Mouse (Mus musculus): ENCODE measurements around the gene 2300002M23Rik. TPM values are rescaled to one million over a fixed set of nuclear protein-coding genes. Genes with fewer than 3 reads are reported as not detected.

2300002M23Rik gene
- total and polyA plus RNA-seq, 3 experiments = not detected

DNA sequence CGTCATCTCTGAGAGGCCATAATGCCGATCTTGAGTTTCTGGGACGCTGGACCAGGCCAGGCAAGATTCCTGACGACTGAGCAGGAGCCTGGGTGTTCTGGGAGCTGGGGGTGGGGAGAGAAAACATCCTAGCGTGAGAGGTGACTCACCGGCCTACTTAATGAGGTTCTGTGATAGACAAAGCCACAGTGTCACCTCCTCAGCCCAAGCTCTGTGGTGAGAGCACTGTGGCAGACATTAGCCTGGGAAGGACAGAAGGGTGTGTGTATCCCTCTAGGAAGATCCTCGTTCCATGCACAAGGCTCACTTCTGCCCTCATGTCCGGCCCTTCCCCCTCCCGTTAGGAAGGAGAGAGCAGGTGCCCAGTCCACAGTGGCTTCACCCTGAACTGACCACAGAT is 9.9 kb upstream of the 2300002M23Rik start:
- H3K36me3 ChIP-seq (ENCODE audit: control insufficient read depth, insufficient read depth, low read length) = no peaks in the 10 kb centered on the region
- no peaks in the 10 kb centered on the region for H3K4me1 ChIP-seq (ENCODE audit: control insufficient read depth, insufficient read depth, low read length)
- intact Hi-C loops (cut with DNase I) = no loop called here
- no peak for DNase-seq
- no peak overlapping the region for H3K4me3 ChIP-seq
- H3K27me3 ChIP-seq (ENCODE audit: control insufficient read depth, insufficient read depth, low read length) = no peaks in the 10 kb centered on the region
- H3K9ac ChIP-seq (ENCODE audit: low read depth, low read length) = no peak overlapping the region
- TF ChIP-seq POLR2A (IDR thresholded peaks at IDR 0.05; ENCODE audit: insufficient read depth, low read depth, low read length) = no peak
- no peak for TF ChIP-seq CTCF (IDR thresholded peaks at IDR 0.05)
- TF ChIP-seq EP300 (IDR thresholded peaks at IDR 0.05; ENCODE audit: insufficient read depth, low read depth, low read length) = no peak
- H3K79me2 ChIP-seq (replicated peaks; ENCODE audit: control insufficient read depth, insufficient read depth, low read length) = no peaks in the 10 kb centered on the region
- 60% methylated on average over 9 of the region's 9 CpGs for WGBS
- no peak overlapping the region for H3K27ac ChIP-seq

GRCm38 (mm10) chr17:35558216-35558615 is 9.0 kb upstream of the 2300002M23Rik start:
- H3K9ac ChIP-seq (ENCODE audit: low read depth, low read length) = no peak overlapping the region
- H3K4me1 ChIP-seq (ENCODE audit: control insufficient read depth, insufficient read depth, low read length) = no peaks in the 10 kb centered on the region
- no peaks in the 10 kb centered on the region for H3K79me2 ChIP-seq (replicated peaks; ENCODE audit: control insufficient read depth, insufficient read depth, low read length)
- no peak for DNase-seq
- no peak overlapping the region for H3K27ac ChIP-seq
- TF ChIP-seq EP300 (IDR thresholded peaks at IDR 0.05; ENCODE audit: insufficient read depth, low read depth, low read length) (no peak), POLR2A (IDR thresholded peaks at IDR 0.05; ENCODE audit: insufficient read depth, low read depth, low read length) (no peak), CTCF (IDR thresholded peaks at IDR 0.05) (no peak)
- 58% methylated on average over 8 of the region's 8 CpGs for WGBS
- no peak overlapping the region for H3K4me3 ChIP-seq
- H3K36me3 ChIP-seq (ENCODE audit: control insufficient read depth, insufficient read depth, low read length) = no peaks in the 10 kb centered on the region
- intact Hi-C loops (cut with DNase I) = no loop called here
- no peaks in the 10 kb centered on the region for H3K27me3 ChIP-seq (ENCODE audit: control insufficient read depth, insufficient read depth, low read length)

GRCm38 (mm10) chr17:35567767-35568166 is 517 bp downstream of the 2300002M23Rik start:
- 27% methylated on average over 9 of the region's 9 CpGs for WGBS
- intact Hi-C loops (cut with DNase I) = no loop called here
- DNase-seq = no peak

GRCm38 (mm10) chr17:35569091-35569944 is 2.1 kb downstream of the 2300002M23Rik start:
- no peaks in the 10 kb centered on the region for H3K36me3 ChIP-seq (ENCODE audit: control insufficient read depth, insufficient read depth, low read length)
- no peaks in the 10 kb centered on the region for H3K27me3 ChIP-seq (ENCODE audit: control insufficient read depth, insufficient read depth, low read length)
- H3K9ac ChIP-seq (ENCODE audit: low read depth, low read length) = no peak overlapping the region
- intact Hi-C loops (cut with DNase I) = no loop called here
- TF ChIP-seq CTCF (IDR thresholded peaks at IDR 0.05) (no peak), POLR2A (IDR thresholded peaks at IDR 0.05; ENCODE audit: insufficient read depth, low read depth, low read length) (no peak), EP300 (IDR thresholded peaks at IDR 0.05; ENCODE audit: insufficient read depth, low read depth, low read length) (no peak)
- 8% methylated on average over 28 of the region's 28 CpGs for WGBS
- H3K4me1 ChIP-seq (ENCODE audit: control insufficient read depth, insufficient read depth, low read length) = no peaks in the 10 kb centered on the region
- H3K4me3 ChIP-seq = no peak overlapping the region
- H3K27ac ChIP-seq = no peak overlapping the region
- DNase-seq = no peak
- no peaks in the 10 kb centered on the region for H3K79me2 ChIP-seq (replicated peaks; ENCODE audit: control insufficient read depth, insufficient read depth, low read length)

More at GRCm38 (mm10) chr17:35567767-35568166, 517 bp downstream of the 2300002M23Rik start:
- no peak for TF ChIP-seq EP300 (IDR thresholded peaks at IDR 0.05; ENCODE audit: insufficient read depth, low read depth, low read length)
- no peak for TF ChIP-seq CTCF (IDR thresholded peaks at IDR 0.05)
- no peak for TF ChIP-seq POLR2A (IDR thresholded peaks at IDR 0.05; ENCODE audit: insufficient read depth, low read depth, low read length)
- no peak overlapping the region for H3K4me3 ChIP-seq
- no peak overlapping the region for H3K27ac ChIP-seq
- no peaks in the 10 kb centered on the region for H3K27me3 ChIP-seq (ENCODE audit: control insufficient read depth, insufficient read depth, low read length)
- H3K4me1 ChIP-seq (ENCODE audit: control insufficient read depth, insufficient read depth, low read length) = no peaks in the 10 kb centered on the region
- H3K36me3 ChIP-seq (ENCODE audit: control insufficient read depth, insufficient read depth, low read length) = no peaks in the 10 kb centered on the region
- H3K79me2 ChIP-seq (replicated peaks; ENCODE audit: control insufficient read depth, insufficient read depth, low read length) = no peaks in the 10 kb centered on the region
- no peak overlapping the region for H3K9ac ChIP-seq (ENCODE audit: low read depth, low read length)

DNA sequence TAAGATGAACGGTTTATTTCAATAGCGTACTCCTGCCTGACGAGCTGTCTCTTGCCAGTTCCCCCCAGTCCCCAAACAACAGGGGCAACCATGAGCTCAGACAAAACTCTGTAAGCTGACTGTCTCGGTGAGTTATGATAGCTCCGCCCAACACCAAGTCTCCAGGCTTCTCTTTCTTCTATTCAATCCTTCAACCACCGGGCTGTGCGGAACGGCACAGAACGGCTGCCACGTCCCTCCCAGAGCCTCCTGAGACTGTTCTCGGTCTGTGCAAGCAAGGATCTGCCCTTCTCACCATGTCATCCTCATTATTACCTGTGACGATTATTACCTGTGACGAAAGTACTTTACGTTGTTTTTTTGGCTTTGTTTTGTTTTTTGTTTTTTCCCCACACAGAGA is 3.6 kb downstream of the 2300002M23Rik start:
- H3K4me1 ChIP-seq (ENCODE audit: control insufficient read depth, insufficient read depth, low read length) = no peaks in the 10 kb centered on the region
- 85% methylated on average over 14 of the region's 14 CpGs for WGBS
- TF ChIP-seq EP300 (IDR thresholded peaks at IDR 0.05; ENCODE audit: insufficient read depth, low read depth, low read length) = no peak
- TF ChIP-seq POLR2A (IDR thresholded peaks at IDR 0.05; ENCODE audit: insufficient read depth, low read depth, low read length) = no peak
- TF ChIP-seq CTCF (IDR thresholded peaks at IDR 0.05) = no peak
- H3K27ac ChIP-seq = no peak overlapping the region
- no peaks in the 10 kb centered on the region for H3K27me3 ChIP-seq (ENCODE audit: control insufficient read depth, insufficient read depth, low read length)
- no peaks in the 10 kb centered on the region for H3K36me3 ChIP-seq (ENCODE audit: control insufficient read depth, insufficient read depth, low read length)
- no peak overlapping the region for H3K4me3 ChIP-seq
- no peaks in the 10 kb centered on the region for H3K79me2 ChIP-seq (replicated peaks; ENCODE audit: control insufficient read depth, insufficient read depth, low read length)
- intact Hi-C loops (cut with DNase I) = no loop called here
- DNase-seq = no peak
- H3K9ac ChIP-seq (ENCODE audit: low read depth, low read length) = no peak overlapping the region

GRCm38 (mm10) chr17:35571477-35571876 is 4.2 kb downstream of the 2300002M23Rik start:
- TF ChIP-seq POLR2A (IDR thresholded peaks at IDR 0.05; ENCODE audit: insufficient read depth, low read depth, low read length) = no peak
- no peak for TF ChIP-seq CTCF (IDR thresholded peaks at IDR 0.05)
- TF ChIP-seq EP300 (IDR thresholded peaks at IDR 0.05; ENCODE audit: insufficient read depth, low read depth, low read length) = no peak
- Histone ChIP-seq H3K4me3 (no peak overlapping the region), H3K9ac (ENCODE audit: low read depth, low read length) (no peak overlapping the region), H3K27me3 (ENCODE audit: control insufficient read depth, insufficient read depth, low read length) (no peaks in the 10 kb centered on the region), H3K36me3 (ENCODE audit: control insufficient read depth, insufficient read depth, low read length) (no peaks in the 10 kb centered on the region), H3K27ac (no peak overlapping the region), H3K79me2 (replicated peaks; ENCODE audit: control insufficient read depth, insufficient read depth, low read length) (no peaks in the 10 kb centered on the region), H3K4me1 (ENCODE audit: control insufficient read depth, insufficient read depth, low read length) (no peaks in the 10 kb centered on the region)
- intact Hi-C loops (cut with DNase I) = no loop called here
- WGBS = 98% methylated on average over 7 of the region's 7 CpGs
- DNase-seq = no peak
